Mouse (Mus musculus): ENCODE results near the gene Ciao2b. TPM values are rescaled to one million over a fixed set of nuclear protein-coding genes. Genes with fewer than 3 reads are reported as not detected.

The Ciao2b gene
- total and polyA plus RNA-seq, 3 experiments: 72.2 to 81.1 (median 76.4) TPM

- Histone ChIP-seq H3K27me3 (replicated peaks) (peaks cover 2% of the 10 kb centered on the region), H3K4me3 (replicated peaks in 1 of 3; ENCODE audit: low read depth in 2 of 3, low read length in 2 of 3, poor library complexity in 1 of 3) (no peak overlapping the region), H3K4me1 (ENCODE audit: control insufficient read depth in 1 of 2, insufficient read depth in 2 of 2) (peaks cover 0 to 5% of the 10 kb centered on the region in 2 experiments; a peak in 2 of 4 replicates), H3K4me2 (ENCODE audit: insufficient read depth, low read depth, poor library complexity, severe bottlenecking) (no peak overlapping the region), H3K9me3 (replicated peaks; ENCODE audit: low read length) (peaks cover 4% of the 10 kb centered on the region), H3K27ac (ENCODE audit: insufficient read depth, low read depth) (no peak overlapping the region), H3K79me2 (replicated peaks; ENCODE audit: control insufficient read depth, extremely low read depth, insufficient read depth, poor library complexity, severe bottlenecking) (no peaks in the 10 kb centered on the region), H3K9ac (ENCODE audit: insufficient read depth, low read depth) (no peak overlapping the region), H3K36me3 (replicated peaks in 1 of 2; ENCODE audit: control insufficient read depth in 1 of 2, insufficient read depth in 1 of 2, low read length in 1 of 2) (no peaks in the 10 kb centered on the region)
- TF ChIP-seq POLR2AphosphoS2 (IDR thresholded peaks at IDR 0.05; ENCODE audit: low read depth, low read length) (no peak), HCFC1 (IDR thresholded peaks at IDR 0.05; ENCODE audit: low read depth, low read length) (no peak), MAX (IDR thresholded peaks at IDR 0.05; ENCODE audit: low read length) (no peak), TBP (conservative IDR thresholded peaks at IDR 0.05; ENCODE audit: low read depth, low read length) (no peak), ZMIZ1 (IDR thresholded peaks at IDR 0.05; ENCODE audit: low read depth, low read length) (no peak), CHD1 (IDR thresholded peaks at IDR 0.05; ENCODE audit: low read depth, low read length) (no peak), PAX5 (IDR thresholded peaks at IDR 0.05; ENCODE audit: low read length) (no peak)
- DNase-seq (ENCODE audit: extremely low read depth): no peak
- dilution Hi-C loops (cut with MboI; ENCODE audit: extremely low pct_ligation_motif_present, extremely low pct_unique_long_range_greater_than_20kb, low sequenced_read_pairs): no loop called here
- in situ Hi-C loops (cut with MboI; ENCODE audit: low pct_ligation_motif_present, low pct_unique_long_range_greater_than_20kb, low sequenced_read_pairs): no loop called here
These were observed 21.0 kb downstream of the Ciao2b start for GRCm38 (mm10) chr8:104620765-104621164.

- dilution Hi-C loops (cut with MboI; ENCODE audit: extremely low pct_ligation_motif_present, extremely low pct_unique_long_range_greater_than_20kb, low sequenced_read_pairs) (no loop called here), in situ Hi-C loops (cut with MboI; ENCODE audit: low pct_ligation_motif_present, low pct_unique_long_range_greater_than_20kb, low sequenced_read_pairs) (no loop called here)
- H3K9me3 ChIP-seq (replicated peaks; ENCODE audit: low read length): no peaks in the 10 kb centered on the region
- no peak overlapping the region for H3K9ac ChIP-seq (ENCODE audit: insufficient read depth, low read depth)
- H3K4me1 ChIP-seq (ENCODE audit: control insufficient read depth in 1 of 2, insufficient read depth in 2 of 2): peaks cover 2 to 18% of the 10 kb centered on the region in 2 experiments; a peak in 3 of 4 replicates
- TF ChIP-seq USF2 (conservative IDR thresholded peaks at IDR 0.05; ENCODE audit: low read depth, low read length): no peak
- TF ChIP-seq MAFK (IDR thresholded peaks at IDR 0.05; ENCODE audit: insufficient replicate concordance, low read length): no peak
- TF ChIP-seq RCOR1 (conservative IDR thresholded peaks at IDR 0.05; ENCODE audit: low read depth, low read length): no peak
- no peak for TF ChIP-seq JUND (conservative IDR thresholded peaks at IDR 0.05; ENCODE audit: low read depth, low read length)
- no peak for TF ChIP-seq MEF2A (IDR thresholded peaks at IDR 0.05; ENCODE audit: borderline replicate concordance, low read depth, low read length)
- no peak for TF ChIP-seq ELF1 (IDR thresholded peaks at IDR 0.05; ENCODE audit: low read depth, low read length)
- no peak for TF ChIP-seq ZNF384 (IDR thresholded peaks at IDR 0.05; ENCODE audit: low read depth, low read length)
- no peak for TF ChIP-seq HCFC1 (IDR thresholded peaks at IDR 0.05; ENCODE audit: low read depth, low read length)
- no peak for TF ChIP-seq KAT2A (IDR thresholded peaks at IDR 0.05; ENCODE audit: insufficient replicate concordance, low read length)
- no peak for TF ChIP-seq MYC (IDR thresholded peaks at IDR 0.05; ENCODE audit: low read depth, low read length)
- TF ChIP-seq E2F4 (IDR thresholded peaks at IDR 0.05; ENCODE audit: insufficient replicate concordance, low read depth, low read length): no peak
- no peak for TF ChIP-seq ZC3H11A (IDR thresholded peaks at IDR 0.05; ENCODE audit: low read depth, low read length)
- TF ChIP-seq IRF4 (IDR thresholded peaks at IDR 0.05; ENCODE audit: low read depth, low read length): no peak
- no peak for TF ChIP-seq USF1 (IDR thresholded peaks at IDR 0.05; ENCODE audit: low read depth, low read length)
- TF ChIP-seq SMC3 (IDR thresholded peaks at IDR 0.05; ENCODE audit: low read depth, low read length): no peak
- no peak overlapping the region for H3K4me2 ChIP-seq (ENCODE audit: insufficient read depth, low read depth, poor library complexity, severe bottlenecking)
- no peak overlapping the region for H3K27ac ChIP-seq (ENCODE audit: insufficient read depth, low read depth)
- H3K36me3 ChIP-seq (replicated peaks in 1 of 2; ENCODE audit: control insufficient read depth in 1 of 2, insufficient read depth in 1 of 2, low read length in 1 of 2): no peaks in the 10 kb centered on the region
- H3K4me3 ChIP-seq (replicated peaks in 1 of 3; ENCODE audit: low read depth in 2 of 3, low read length in 2 of 3, poor library complexity in 1 of 3): no peak overlapping the region
- H3K79me2 ChIP-seq (replicated peaks; ENCODE audit: control insufficient read depth, extremely low read depth, insufficient read depth, poor library complexity, severe bottlenecking): no peaks in the 10 kb centered on the region
- no peak for DNase-seq (ENCODE audit: extremely low read depth)
- peaks cover 2% of the 10 kb centered on the region for H3K27me3 ChIP-seq (replicated peaks)
These were observed 28.6 kb downstream of the Ciao2b start for GRCm38 (mm10) chr8:104613119-104613518.

Measured in CH12.LX (cell line).